Mouse (Mus musculus) spleen, adult 2 months (tissue): ENCODE data around the gene Atoh7.

Experiments
- CTCF ChIP-seq: fragments of 200-500 bp; IDR thresholded peaks from 2 replicates; pipeline ENCODE4 v1.5.1; 2011; ENCODE audit warnings: mild to moderate bottlenecking, inconsistent platforms; ENCODE audit not compliant: insufficient read depth, insufficient read length, insufficient replicate concordance; ENCODE audit errors: extremely low read depth
- POLR2A ChIP-seq: fragments of 200-500 bp; IDR thresholded peaks from 2 replicates; pipeline ENCODE4 v1.6.1; 2011; ENCODE audit warnings: low read depth, low read length, inconsistent platforms

GRCm38 (mm10) chr10:63125343-63125742 lies 25.9 kb downstream of the Atoh7 start:
- TF ChIP-seq CTCF (no peak), POLR2A (no peak)
